Mouse (Mus musculus) neural tube, embryonic 14.5 days (tissue): Measurements from ENCODE around the gene Wdfy3. TPM values are rescaled to one million over a fixed set of nuclear protein-coding genes. Genes with fewer than 3 reads are reported as not detected.
"Not testable (repeated sequence)": the region's sequence is repeated elsewhere in the genome, so short reads cannot be mapped to it uniquely, and the experiment has no call there.

Experiments used
- ATAC-seq: fragments of 200-750 bp; cut with Nextera tagmentation; 2 replicates; pipeline ENCODE4 v1.8.0; 2017; ENCODE audit warnings: low read depth, mild to moderate bottlenecking, moderate TSS enrichment, moderate library complexity
- H3K27ac ChIP-seq: fragments of 300-500 bp; sonication (generic); 2 replicates; pipeline ENCODE4 v1.5.1; 2014; ENCODE audit warnings: low read depth, mild to moderate bottlenecking, control low read depth, low read length, moderate library complexity, mixed read lengths
- H3K27me3 ChIP-seq: fragments of 300-500 bp; sonication (generic); 2 replicates; pipeline ENCODE4 v1.6.1; 2014; ENCODE audit warnings: low read length; ENCODE audit not compliant: control insufficient read depth, insufficient read depth
- H3K36me3 ChIP-seq: fragments of 300-500 bp; sonication (generic); 2 replicates; pipeline ENCODE4 v1.6.1; 2014; ENCODE audit warnings: low read length, mixed read lengths; ENCODE audit not compliant: control insufficient read depth, insufficient read depth
- H3K4me1 ChIP-seq: fragments of 300-500 bp; sonication (generic); 2 replicates; pipeline ENCODE4 v1.6.1; 2014; ENCODE audit warnings: low read length; ENCODE audit not compliant: control insufficient read depth, insufficient read depth
- H3K4me2 ChIP-seq: fragments of 300-500 bp; sonication (generic); 2 replicates; pipeline ENCODE4 v1.6.1; 2014; ENCODE audit warnings: mild to moderate bottlenecking, low read depth, low read length, control low read depth
- H3K4me3 ChIP-seq: fragments of 300-500 bp; sonication (generic); 2 replicates; pipeline ENCODE4 v1.5.1; 2014; ENCODE audit warnings: low read depth, low read length, control low read depth, mixed read lengths
- H3K9ac ChIP-seq: fragments of 300-500 bp; sonication (generic); replicated peaks from 2 replicates; pipeline ENCODE4 v1.6.1; 2014; ENCODE audit warnings: low read depth, mild to moderate bottlenecking, control low read depth, low read length, mixed read lengths
- H3K9me3 ChIP-seq: fragments of 300-500 bp; sonication (generic); 2 replicates; pipeline ENCODE4 v1.6.1; 2016; ENCODE audit warnings: low read length; ENCODE audit not compliant: control insufficient read depth
- WGBS: fragments of 180-500 bp; shearing (Covaris S2); extraction: QIAGEN DNeasy Blood & Tissue Kit; methylation state at CpG from one replicate; pipeline ENCODE4 v1.1.7; 2014; 5-methylcytosine and 5-hydroxymethylcytosine counted together
- polyA plus RNA-seq: library from polyadenylated mRNA; unstranded; fragments of >200 nt; fragmentation: Nextera tagmentation; extraction: Ambion mirVana; gene quantifications from 2 replicates; pipeline ENCODE4 v1.2.1, GENCODE M21; 2014

Wdfy3 gene
- polyA plus RNA-seq: 34.9 and 37.3 TPM in 2 replicates

DNA sequence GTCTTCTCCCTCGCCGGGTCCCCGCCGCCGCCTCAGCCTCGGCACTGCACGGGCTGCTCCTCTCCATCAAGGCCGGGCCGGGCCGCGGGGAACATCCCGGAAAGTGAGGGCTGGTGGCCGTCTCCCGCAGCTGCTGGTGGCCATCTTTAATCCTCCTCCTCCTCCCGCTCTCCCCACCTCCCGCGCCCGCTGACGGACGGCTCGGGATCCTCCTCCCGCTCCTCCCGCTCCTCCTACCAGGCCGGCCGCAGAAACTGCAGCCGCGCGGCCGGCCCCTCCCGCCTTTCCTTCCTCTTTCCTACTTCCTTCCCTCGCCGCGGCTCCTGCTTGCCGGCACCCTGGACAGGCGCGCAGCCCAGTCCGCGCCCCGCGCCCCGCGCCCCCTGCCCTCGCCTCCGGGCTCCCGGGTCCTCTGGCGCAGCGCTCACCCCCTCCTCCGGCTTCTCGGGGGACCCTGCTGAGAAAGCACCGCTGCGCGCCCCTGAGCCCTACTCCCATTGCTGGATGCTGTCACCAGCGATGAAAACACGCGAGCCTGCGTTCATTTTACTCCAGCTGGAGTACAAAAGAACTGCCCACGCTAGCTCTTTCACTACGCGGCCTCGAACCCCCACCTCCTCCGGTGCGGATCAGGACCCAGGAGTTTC, at the start of gene Wdfy3:
TSS of gene Wdfy3 (minus strand) at position 155 of the 647 bp plus-strand sequence.
- H3K4me2 ChIP-seq: peak within 1 kb of the TSS; percentile 80
- 0% methylated on average over 39 of the region's 62 CpGs for WGBS
- peak within 1 kb of the TSS; percentile 98 for H3K27ac ChIP-seq
- peak within 1 kb of the TSS; percentile 86 for H3K9ac ChIP-seq
- no peaks in the 10 kb centered on the region for H3K36me3 ChIP-seq
- peaks cover 33% of the 10 kb centered on the region for H3K4me1 ChIP-seq
- no peaks in the 10 kb centered on the region for H3K27me3 ChIP-seq
- no peaks in the 10 kb centered on the region for H3K9me3 ChIP-seq
- peak; percentile 92 for ATAC-seq
- peak within 1 kb of the TSS; percentile 88 for H3K4me3 ChIP-seq

DNA sequence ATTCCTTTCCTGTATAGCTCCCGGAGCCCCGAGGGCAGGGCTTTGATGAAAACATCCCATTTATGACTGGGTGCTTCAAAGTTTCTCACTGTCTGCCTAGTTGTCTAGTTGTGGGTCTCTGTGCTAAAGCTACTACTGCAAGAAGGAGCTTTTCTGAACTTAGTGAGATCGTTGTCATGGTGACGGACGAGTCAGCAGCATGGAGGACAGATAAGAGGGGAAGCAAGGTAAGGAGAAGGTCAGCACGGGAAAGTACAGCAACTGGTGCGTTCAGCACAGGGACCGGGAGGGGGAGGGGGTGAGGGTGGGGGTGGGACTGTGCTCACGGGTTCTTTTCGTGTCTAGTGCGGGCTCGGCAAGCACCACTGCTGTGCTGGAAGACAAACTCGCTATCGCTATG, 43.3 kb upstream of the Wdfy3 start:
- no peak overlapping the region for H3K4me3 ChIP-seq
- H3K27me3 ChIP-seq: no peaks in the 10 kb centered on the region
- H3K4me2 ChIP-seq: no peak overlapping the region
- no peaks in the 10 kb centered on the region for H3K36me3 ChIP-seq
- H3K9ac ChIP-seq: no peak overlapping the region
- WGBS: 66% methylated on average over 14 of the region's 14 CpGs
- no peak for ATAC-seq
- H3K4me1 ChIP-seq: 0 out of 2 replicates have a peak, but pooled peaks cover 12% of the 10 kb centered on the region
- H3K9me3 ChIP-seq: no peaks in the 10 kb centered on the region
- H3K27ac ChIP-seq: no peak overlapping the region

DNA sequence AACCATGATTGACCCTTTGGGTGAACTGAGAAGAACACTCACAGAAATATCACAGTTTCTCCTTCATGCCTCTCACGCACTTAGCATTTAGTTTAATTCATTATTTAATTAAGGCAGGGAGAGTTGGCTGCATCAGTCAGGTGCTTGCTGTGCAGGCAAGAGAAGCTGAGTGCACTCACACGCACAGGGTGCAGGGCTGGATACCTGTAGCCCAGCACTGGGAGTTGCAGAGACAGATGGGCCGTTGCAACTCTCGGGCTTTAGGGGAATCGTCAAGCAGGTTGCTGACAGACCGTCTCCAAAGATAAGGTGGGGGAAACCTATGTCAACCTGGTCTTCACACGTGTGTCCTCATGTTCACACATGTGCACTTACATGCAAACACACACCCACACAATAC, 42.3 kb upstream of the Wdfy3 start:
- 0 out of 2 replicates have a peak, but pooled peaks cover 12% of the 10 kb centered on the region for H3K4me1 ChIP-seq
- H3K36me3 ChIP-seq: no peaks in the 10 kb centered on the region
- ATAC-seq: 0 out of 2 replicates have a peak, but pooled peaks have one; percentile 23
- H3K4me2 ChIP-seq: no peak overlapping the region
- H3K27ac ChIP-seq: 0 out of 2 replicates have a peak overlapping the region, but pooled peaks have one; percentile 35
- no peaks in the 10 kb centered on the region for H3K9me3 ChIP-seq
- WGBS: 72% methylated on average over 7 of the region's 7 CpGs
- no peaks in the 10 kb centered on the region for H3K27me3 ChIP-seq
- no peak overlapping the region for H3K4me3 ChIP-seq
- H3K9ac ChIP-seq: no peak overlapping the region

DNA sequence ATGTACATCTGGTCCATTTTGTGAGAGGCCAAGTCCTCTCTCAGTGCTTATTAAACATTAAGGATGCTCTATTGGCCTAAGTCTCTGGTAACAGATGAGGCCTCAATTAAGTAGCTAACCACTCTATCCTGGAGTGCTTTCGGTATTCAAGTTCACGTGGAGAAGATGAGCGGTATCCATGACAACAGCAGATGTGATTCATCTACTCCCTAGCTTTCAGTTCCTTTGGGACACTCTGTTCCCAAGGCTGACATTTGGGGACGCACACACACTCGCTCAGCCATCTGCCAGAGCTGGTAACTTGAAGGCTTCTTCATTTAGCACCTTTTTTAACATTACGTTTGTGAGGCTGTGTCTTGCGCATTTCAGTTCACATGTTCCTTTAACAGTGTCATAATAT, 40.3 kb upstream of the Wdfy3 start:
- H3K27me3 ChIP-seq: no peaks in the 10 kb centered on the region
- no peak overlapping the region for H3K4me2 ChIP-seq
- no peaks in the 10 kb centered on the region for H3K9me3 ChIP-seq
- 31% methylated on average over 7 of the region's 7 CpGs for WGBS
- H3K9ac ChIP-seq: no peak overlapping the region
- peak overlapping the region; percentile 22 for H3K27ac ChIP-seq
- no peak overlapping the region for H3K4me3 ChIP-seq
- no peaks in the 10 kb centered on the region for H3K36me3 ChIP-seq
- ATAC-seq: peak; percentile 79
- H3K4me1 ChIP-seq: 0 out of 2 replicates have a peak, but pooled peaks cover 12% of the 10 kb centered on the region

DNA sequence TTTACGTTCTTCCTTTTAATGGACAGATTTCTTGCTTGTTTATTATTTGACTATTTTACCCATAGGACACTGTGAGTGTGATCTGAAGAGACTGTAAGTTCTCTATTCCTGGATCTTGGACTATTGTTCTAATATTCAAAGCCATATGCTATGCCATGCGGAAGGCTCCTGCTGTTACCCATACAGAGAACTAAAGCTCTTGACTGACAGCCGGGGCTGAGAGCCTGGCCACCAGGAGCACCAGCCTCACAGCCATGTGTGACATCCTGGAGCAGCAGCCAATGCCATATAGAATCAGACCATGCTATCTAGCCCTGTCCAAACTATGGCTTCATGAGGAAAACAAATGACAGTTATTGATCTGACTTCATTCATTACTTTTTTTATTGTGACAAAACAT, 36.2 kb upstream of the Wdfy3 start:
- Histone ChIP-seq H3K27me3 (no peaks in the 10 kb centered on the region), H3K27ac (no peak overlapping the region), H3K4me1 (0 out of 2 replicates have a peak, but pooled peaks cover 7% of the 10 kb centered on the region), H3K9me3 (no peaks in the 10 kb centered on the region), H3K4me3 (no peak overlapping the region), H3K9ac (no peak overlapping the region), H3K4me2 (no peak overlapping the region), H3K36me3 (no peaks in the 10 kb centered on the region)
- no peak for ATAC-seq
- WGBS: 88% methylated on average over 3 of the region's 3 CpGs

DNA sequence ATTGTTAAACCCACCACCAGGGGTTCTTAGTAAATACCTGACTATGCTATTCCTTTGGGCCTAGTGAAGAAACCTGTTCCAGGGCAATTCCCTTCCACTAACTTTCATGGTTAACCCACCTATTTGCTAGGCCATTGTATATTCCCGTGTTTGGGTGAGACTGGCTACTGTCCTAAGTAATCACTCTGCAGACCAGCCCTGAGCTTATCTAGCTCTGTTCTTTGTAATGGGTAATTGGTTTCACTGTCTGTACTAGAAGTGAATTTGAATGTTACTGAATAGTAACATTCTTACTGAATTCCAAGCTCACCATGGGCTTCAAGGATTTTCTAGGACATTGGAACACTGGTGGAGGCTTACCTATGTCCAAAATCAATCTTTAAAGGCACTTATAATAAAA, 32.1 kb upstream of the Wdfy3 start:
- H3K9me3 ChIP-seq, H3K27ac ChIP-seq, H3K4me1 ChIP-seq, H3K27me3 ChIP-seq, H3K9ac ChIP-seq, ATAC-seq, H3K4me3 ChIP-seq, H3K4me2 ChIP-seq, H3K36me3 ChIP-seq: not testable (repeated sequence)
- WGBS: 86% methylated on average over 1 of the region's 1 CpGs

DNA sequence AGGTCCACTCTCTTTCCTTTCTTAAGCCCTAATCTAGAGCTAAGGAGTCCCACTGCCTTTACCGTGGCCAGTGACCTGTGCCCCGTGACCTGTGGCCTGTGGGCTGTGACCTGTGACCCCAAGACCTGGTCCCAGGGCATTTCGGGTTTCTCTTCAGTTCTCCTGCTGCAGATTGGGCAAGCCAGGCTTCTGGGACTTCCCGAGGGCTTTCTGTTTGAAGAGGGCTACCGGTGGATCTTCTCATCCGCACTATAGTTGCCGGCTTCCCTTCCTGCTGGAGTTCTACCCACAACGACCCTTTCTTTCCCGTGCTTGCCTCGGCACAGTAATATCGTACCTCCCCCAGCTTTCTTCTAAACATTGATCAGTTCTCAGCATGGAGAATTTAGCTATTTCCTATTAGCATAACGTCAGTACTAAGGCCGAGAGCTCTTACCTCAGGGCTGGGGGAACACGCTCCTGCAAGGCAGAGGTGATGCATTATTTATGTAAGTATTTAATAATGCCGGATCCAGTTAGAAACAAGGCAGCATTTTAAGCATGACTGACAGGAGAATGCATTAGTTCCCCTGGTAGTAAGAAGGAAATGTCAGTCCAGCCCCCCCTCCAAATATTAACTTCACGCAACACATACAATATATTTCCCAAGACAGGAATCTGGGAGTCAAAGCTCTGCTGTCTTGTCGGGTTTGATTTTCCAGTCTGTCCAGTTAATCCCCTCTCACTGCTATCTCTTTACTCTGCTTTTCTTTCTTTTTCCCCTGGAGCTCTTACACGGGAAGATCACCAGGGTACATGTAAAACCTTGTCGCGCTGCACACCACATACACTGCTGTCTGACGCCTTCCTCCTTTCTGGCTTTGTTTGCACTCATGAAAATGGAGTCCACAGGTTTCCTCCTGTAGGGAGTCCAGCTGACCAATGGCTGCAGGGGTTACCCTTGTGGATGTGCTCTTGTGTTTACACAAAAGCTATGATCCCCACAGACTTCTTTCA, 30.8 kb upstream of the Wdfy3 start:
- ATAC-seq: peak; percentile 49; the same call in 1 of the 2 replicates
- Histone ChIP-seq H3K4me3 (no peak overlapping the region), H3K4me1 (0 out of 2 replicates have a peak, but pooled peaks cover 3% of the 10 kb centered on the region), H3K9me3 (no peaks in the 10 kb centered on the region), H3K36me3 (no peaks in the 10 kb centered on the region), H3K4me2 (no peak overlapping the region), H3K27me3 (no peaks in the 10 kb centered on the region), H3K27ac (0 out of 2 replicates have a peak overlapping the region, but pooled peaks have one; percentile 10), H3K9ac (no peak overlapping the region)
- WGBS: 59% methylated on average over 21 of the region's 21 CpGs

DNA sequence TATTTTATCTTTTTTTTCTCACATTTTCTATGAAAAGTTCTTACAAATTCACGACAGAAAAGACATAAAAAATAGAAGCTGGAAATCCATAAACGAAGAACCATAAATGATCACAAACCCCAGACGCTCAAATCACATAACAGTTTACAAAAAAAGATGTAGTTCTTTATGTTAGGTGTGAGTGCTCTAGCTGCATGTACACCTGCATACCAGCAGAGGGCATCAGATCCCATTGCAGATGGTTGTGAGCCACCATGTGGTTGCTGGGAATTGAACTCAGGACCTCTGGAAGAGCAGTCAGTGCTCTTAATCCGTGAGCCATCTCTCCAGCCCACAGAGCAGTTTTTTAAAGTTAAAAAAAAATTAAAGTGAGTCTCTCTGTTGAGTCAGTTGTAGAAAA, 25.9 kb upstream of the Wdfy3 start:
- Histone ChIP-seq H3K27ac (no peak overlapping the region), H3K27me3 (no peaks in the 10 kb centered on the region), H3K4me3 (no peak overlapping the region), H3K4me2 (no peak overlapping the region), H3K9me3 (no peaks in the 10 kb centered on the region), H3K4me1 (0 out of 2 replicates have a peak, but pooled peaks cover 3% of the 10 kb centered on the region), H3K9ac (no peak overlapping the region), H3K36me3 (no peaks in the 10 kb centered on the region)
- ATAC-seq: no peak
- WGBS: 85% methylated on average over 4 of the region's 4 CpGs
